Mouse (Mus musculus): ENCODE results near the gene Zfp688. TPM values are rescaled to one million over a fixed set of nuclear protein-coding genes. Genes with fewer than 3 reads are reported as not detected.

Zfp688 gene
- 10 to 100 TPM; 43.5 to 48.6 TPM for polyA plus RNA-seq (2017; shearing (Covaris generic))

DNA sequence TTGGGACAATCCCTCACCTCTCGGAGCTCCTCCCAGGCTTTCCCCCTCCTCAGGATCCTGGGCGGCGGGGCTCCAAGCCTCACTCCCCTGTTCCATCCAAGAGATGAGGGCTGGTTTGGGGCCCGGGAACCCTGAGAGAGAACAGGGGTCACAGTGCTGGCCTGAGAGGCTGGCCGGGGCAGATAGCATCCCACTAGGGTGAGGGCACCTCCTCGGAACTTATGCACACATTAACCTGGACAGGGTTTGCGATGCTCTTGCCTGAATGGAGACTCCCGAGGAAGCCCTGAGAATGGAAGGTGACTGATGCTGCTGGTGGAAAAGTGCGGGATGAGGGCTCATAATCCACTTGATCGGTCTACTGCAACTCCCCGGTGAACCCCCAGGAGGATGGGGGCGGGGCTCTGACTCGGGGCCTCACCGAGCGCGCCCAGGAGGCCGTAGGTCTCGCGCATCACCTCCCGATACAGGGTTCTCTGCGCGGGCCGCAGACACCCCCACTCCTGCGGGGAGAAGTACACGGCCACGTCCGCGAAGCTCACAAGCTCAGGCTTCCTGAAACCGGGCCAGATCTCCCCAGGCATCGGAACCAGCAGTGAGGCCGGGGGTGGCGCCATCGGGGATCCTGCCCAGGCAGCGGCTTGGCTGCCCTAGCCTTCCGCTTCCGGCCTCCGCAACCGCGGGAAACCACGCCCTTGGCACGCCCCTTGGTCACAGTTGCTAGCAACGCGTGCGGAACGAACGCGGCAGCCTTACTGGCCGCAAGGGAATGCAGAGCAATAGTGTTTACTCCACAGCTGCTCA lies at the start of gene Zfp688:
Gene Zfp688, minus strand, starts transcription at position 681 of the 804 bp plus-strand sequence.

DNA sequence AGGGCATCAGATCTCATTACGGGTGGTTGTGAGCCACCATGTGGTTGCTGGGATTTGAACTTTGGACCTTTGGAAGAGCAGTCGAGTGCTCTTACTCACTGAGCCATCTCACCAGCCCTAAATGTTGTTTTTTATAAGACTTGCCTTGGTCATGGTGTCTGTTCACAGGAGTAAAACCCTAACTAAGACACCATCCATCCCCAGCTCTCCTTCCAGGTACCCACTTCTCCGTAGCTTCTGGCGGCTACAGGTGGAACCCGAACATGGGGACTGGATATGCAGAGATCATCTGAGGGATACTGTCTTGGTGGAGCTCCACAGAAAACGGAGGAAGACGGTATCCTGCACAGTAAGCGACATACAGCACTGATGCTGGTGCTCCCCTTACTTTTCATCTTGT lies 37.4 kb upstream of the Zfp688 start, which contains the start of gene Prr14:
Gene Prr14, plus strand, starts transcription at position 301 of the 400 bp plus-strand sequence.

DNA sequence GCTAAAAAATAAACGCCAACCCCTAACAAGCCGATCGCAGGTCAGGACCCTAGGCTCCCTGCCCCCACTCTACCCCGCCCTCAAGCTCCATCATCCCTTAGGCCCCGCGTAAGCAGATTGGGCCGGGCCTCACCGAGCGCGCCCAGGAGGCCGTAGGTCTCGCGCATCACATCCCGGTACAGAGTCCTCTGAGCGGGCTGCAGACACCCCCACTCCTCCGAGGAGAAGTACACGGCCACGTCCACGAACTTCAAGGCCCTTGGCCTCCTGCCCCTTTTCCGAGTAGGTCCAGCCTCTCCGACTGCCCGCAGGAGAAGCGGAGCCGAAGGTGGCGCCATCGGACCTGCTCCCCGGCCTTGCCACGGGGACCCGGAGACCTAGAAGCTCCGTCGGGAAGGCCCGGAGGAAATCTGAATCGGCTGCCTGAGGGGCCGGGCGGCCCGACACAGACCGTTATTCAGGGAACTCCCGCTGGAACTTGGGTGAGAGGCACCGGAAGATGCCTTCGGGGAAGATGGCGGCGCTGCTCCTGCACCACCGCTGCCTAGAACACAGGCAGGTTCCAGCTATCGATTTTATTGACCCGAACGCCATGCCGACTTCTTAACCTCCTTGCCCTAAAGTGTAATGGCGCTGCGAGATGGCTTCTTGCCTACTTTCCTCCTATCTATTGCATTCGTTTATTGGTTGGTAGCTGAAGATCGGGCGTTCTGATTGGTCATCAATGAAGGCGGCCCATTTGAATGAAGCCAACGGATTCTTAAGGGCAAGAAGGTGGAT lies 26.8 kb upstream of the Zfp688 start, which contains the start of gene Zfp689:
Gene Zfp689, minus strand, starts transcription at position 638 of the 780 bp plus-strand sequence.

DNA sequence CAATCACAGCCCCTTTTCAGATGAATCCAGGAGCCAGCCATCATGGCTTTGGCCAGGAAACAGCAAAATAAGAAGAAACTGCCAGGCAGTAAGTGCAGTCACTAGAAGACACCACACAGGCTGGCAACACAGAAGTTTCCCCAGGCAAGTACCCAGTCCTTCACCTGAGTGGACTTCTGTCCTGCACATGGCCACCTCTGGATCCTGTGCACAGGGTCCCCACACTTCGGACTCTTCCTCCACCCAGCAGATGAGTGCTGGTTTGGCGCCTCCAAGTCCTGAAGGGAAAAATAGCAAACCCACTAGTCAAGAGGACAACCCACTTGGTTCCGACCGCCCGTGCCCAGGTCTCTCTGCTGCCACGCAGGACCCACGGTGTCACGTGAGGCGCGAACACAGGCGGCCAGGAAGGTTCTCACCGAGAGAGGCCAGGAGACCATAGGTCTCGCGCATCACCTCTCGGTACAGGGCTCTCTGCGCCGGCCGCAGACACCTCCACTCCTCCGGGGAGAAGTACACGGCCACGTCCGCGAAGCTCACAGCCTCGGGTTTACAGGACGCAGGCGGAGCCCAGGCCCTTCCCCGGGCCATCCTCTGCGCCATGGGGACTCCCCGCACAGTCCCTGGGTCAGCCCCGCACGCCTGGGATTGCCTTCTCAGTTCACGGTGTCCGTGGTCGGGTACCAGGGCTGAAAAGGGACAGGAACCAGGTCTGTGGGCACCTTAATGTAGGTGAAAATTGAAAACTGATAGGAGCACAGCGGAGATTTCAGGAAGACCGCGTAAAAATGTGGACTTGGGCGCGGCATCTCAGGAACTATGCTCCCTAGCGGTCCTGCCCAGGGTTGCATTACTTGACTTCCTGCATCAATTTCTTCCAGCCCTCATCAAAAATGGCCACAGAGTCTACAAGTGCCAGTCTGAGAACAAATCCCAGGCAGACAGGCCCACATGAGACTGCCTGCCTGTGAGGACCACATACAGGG lies 15.6 kb downstream of the Zfp688 start, which contains the start of gene Zfp764:
Gene Zfp764, minus strand, starts transcription at position 821 of the 986 bp plus-strand sequence.

DNA sequence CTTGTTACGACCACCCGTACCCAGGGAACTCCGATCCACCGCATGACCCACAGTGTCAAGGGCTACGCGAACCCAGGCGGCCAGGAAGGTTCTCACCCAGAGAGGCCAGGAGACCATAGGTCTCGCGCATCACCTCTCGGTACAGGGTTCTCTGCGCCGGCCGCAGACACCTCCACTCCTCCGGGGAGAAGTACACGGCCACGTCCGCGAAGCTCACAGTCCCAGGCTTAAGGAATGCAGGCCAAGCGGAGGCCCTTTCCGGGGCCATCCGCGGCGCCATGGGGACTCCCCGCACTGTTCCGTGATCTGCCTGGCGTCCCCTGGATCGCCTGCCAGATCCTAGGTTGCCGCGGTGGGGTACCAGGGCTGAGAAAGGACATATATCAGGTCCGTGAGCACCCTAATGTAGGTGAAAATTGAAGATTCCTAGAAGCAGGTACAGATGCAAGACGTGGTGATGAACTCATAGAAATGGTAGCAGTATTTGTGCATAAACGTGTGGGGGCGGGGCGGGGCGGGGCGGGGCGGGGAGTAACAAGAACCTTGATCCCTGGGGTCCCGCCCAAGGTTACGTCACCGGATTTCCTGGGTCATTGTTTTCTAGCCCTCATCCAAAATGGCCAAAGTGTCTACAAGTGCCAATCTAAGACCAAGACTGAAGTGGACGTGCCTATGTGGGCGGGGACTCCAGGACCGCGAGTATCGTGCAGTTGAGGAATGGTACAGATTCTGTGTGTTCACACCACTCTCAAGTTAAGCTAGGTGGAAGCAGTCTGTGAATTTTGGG lies 28.5 kb downstream of the Zfp688 start, which contains the start of gene E430018J23Rik:
Gene E430018J23Rik, minus strand, starts transcription at position 473 of the 787 bp plus-strand sequence.

DNA sequence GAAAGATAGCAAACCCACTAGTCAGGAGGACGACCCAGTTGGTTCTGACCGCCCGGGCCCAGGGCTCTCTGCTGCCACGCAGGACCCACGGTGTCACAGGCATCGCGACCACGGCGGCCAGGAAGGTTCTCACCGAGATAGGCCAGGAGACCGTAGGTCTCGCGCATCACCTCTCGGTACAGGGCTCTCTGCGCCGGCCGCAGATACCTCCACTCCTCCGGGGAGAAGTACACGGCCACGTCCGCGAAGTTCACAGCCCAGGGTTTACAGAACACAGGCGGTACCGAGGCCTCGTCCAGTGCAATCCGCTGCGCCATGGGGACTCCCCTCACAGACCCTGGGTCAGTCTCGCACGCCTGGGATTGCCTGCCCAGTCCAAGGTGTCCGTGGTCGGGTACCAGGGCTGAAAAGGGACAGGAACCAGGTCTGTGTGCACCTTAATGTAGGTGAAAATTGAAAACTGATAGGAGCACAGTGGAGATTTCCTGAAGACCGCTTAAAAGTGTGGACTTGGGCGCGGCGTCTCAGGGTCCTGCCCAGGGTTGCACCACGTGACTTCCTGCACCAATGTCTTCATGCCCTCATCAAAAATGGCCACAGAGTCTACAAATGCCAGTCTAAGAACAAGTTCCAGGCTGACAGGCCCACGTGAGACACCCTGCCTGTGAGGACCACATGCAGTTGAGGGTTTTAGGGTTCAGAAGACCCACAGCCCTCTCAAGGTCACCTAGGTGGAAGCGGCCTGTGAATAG lies 35.1 kb downstream of the Zfp688 start, which contains the start of gene 9130019O22Rik:
Gene 9130019O22Rik, minus strand, starts transcription at position 526 of the 752 bp plus-strand sequence.

DNA sequence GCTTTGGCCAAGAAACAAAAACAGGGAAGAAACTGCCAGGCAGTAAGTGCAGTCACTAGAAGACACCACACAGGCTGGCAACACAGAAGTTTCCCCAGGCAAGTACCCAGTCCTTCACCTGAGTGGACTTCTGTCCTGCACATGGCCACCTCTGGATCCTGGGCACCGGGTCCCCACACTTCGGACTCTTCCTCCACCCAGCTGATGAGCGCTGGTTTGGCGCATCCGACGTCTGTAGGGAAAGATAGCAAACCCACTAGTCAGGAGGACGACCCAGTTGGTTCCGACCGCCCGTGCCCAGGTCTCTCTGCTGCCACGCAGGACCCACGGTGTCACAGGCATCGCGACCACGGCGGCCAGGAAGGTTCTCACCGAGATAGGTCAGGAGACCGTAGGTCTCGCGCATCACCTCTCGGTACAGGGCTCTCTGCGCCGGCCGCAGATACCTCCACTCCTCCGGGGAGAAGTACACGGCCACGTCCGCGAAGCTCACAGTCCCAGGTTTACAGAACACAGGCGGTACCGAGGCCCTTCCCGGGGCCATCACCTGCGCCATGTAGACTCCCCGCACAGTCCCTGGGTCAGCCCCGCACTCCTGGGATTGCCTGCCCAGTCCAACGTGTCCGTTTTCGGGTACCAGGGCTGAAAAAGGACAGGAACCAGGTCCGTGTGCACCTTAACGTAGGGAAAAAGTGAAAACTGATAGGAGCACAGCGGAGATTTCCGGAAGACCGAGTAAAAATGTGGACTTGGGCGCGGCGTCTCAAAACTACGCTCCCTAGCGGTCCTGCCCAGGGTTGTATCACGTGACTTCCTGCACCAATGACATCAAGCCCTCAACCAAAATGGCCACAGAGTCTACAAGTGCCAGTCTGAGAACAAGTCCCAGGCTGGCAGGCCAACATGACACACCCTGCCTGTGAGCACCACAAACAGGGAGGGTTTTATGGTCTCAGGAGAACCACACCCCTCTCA lies 46.3 kb downstream of the Zfp688 start, which contains the start of gene Zfp747:
Gene Zfp747, minus strand, starts transcription at position 780 of the 975 bp plus-strand sequence.

Other genes starting within 250 kb of the Zfp688 start
- 10 to 100 TPM; 59.9 to 63.9 TPM for gene Cd2bp2, start 226.0 kb downstream of the Zfp688 start, polyA plus RNA-seq (2017; shearing (Covaris generic))
- 100 to 1,000 TPM in 1 of 2 experiments, 10 to 100 TPM in 1; 71.6 to 101 TPM for gene Tbc1d10b, start 213.6 kb downstream of the Zfp688 start, polyA plus RNA-seq (2017; shearing (Covaris generic))
- 10 to 100 TPM; 11.1 to 22.9 TPM for gene Mylpf, start 213.2 kb downstream of the Zfp688 start, polyA plus RNA-seq (2017; shearing (Covaris generic))
- gene Zfp553, start 189.0 kb downstream of the Zfp688 start, polyA plus RNA-seq (2017; shearing (Covaris generic)), result 10 to 100 TPM; 20.4 to 32.8 TPM
- gene Sept1, start 188.9 kb downstream of the Zfp688 start, polyA plus RNA-seq (2017; shearing (Covaris generic)), result 100 to 1,000 TPM; 433 to 501 TPM
- gene Zfp771, start 177.8 kb downstream of the Zfp688 start, polyA plus RNA-seq (2017; shearing (Covaris generic)), result 10 to 100 TPM; 14.6 to 20.7 TPM
- 10 to 100 TPM; 27.8 to 34.4 TPM for gene Dctpp1, start 161.4 kb downstream of the Zfp688 start, polyA plus RNA-seq (2017; shearing (Covaris generic))
- gene Sephs2, start 148.0 kb downstream of the Zfp688 start, polyA plus RNA-seq (2017; shearing (Covaris generic)), result 10 to 100 TPM; 34.4 to 44.5 TPM
- 100 to 1,000 TPM; 325 to 340 TPM for gene Itgal, start 125.8 kb downstream of the Zfp688 start, polyA plus RNA-seq (2017; shearing (Covaris generic))
- gene Zfp768, start 76.5 kb downstream of the Zfp688 start, polyA plus RNA-seq (2017; shearing (Covaris generic)), result under 1 TPM in 1 of 2 experiments, not detected in 1; 0.55 TPM
- 10 to 100 TPM; 15.1 to 22.7 TPM for gene Zfp747, start 46.0 kb downstream of the Zfp688 start, polyA plus RNA-seq (2017; shearing (Covaris generic))
- gene 9130019O22Rik, start 34.9 kb downstream of the Zfp688 start, polyA plus RNA-seq (2017; shearing (Covaris generic)), result 10 to 100 TPM in 1 of 2 experiments, 1 to 10 TPM in 1; 7.4 to 15.1 TPM
- 1 to 10 TPM; 6.3 to 6.7 TPM for gene E430018J23Rik, start 28.4 kb downstream of the Zfp688 start, polyA plus RNA-seq (2017; shearing (Covaris generic))
- gene Zfp764, start 15.2 kb downstream of the Zfp688 start, polyA plus RNA-seq (2017; shearing (Covaris generic)), result 10 to 100 TPM; 13.3 to 15.4 TPM
- gene Zfp689, start 27.1 kb upstream of the Zfp688 start, polyA plus RNA-seq (2017; shearing (Covaris generic)), result 10 to 100 TPM in 1 of 2 experiments, 1 to 10 TPM in 1; 5.1 to 13.4 TPM
- 100 to 1,000 TPM; 126 to 153 TPM for gene Prr14, start 37.5 kb upstream of the Zfp688 start, polyA plus RNA-seq (2017; shearing (Covaris generic))
- 10 to 100 TPM; 16.7 to 18.1 TPM for gene Fbrs, start 57.1 kb upstream of the Zfp688 start, polyA plus RNA-seq (2017; shearing (Covaris generic))
- 10 to 100 TPM; 53.0 to 56.2 TPM for gene Srcap, start 89.9 kb upstream of the Zfp688 start, polyA plus RNA-seq (2017; shearing (Covaris generic))
- 1 to 10 TPM; 6.6 to 9.7 TPM for gene Gm42715, start 97.5 kb upstream of the Zfp688 start, polyA plus RNA-seq (2017; shearing (Covaris generic))
- gene Tmem265, start 139.3 kb upstream of the Zfp688 start, polyA plus RNA-seq (2017; shearing (Covaris generic)), result 10 to 100 TPM; 11.5 to 15.8 TPM
- 100 to 1,000 TPM; 108 to 132 TPM for gene Phkg2, start 151.3 kb upstream of the Zfp688 start, polyA plus RNA-seq (2017; shearing (Covaris generic))
- 1 to 10 TPM in 1 of 2 experiments, under 1 TPM in 1; 0.82 to 1.1 TPM for gene Ccdc189, start 166.5 kb upstream of the Zfp688 start, polyA plus RNA-seq (2017; shearing (Covaris generic))
- 100 to 1,000 TPM; 107 to 163 TPM for gene Rnf40, start 166.7 kb upstream of the Zfp688 start, polyA plus RNA-seq (2017; shearing (Covaris generic))
- gene Zfp629, start 193.7 kb upstream of the Zfp688 start, polyA plus RNA-seq (2017; shearing (Covaris generic)), result under 1 TPM in 1 of 2 experiments, not detected in 1; 0.24 TPM